Mouse (Mus musculus): ENCODE data around the gene Prkcz. TPM values are rescaled to one million over a fixed set of nuclear protein-coding genes. Genes with fewer than 3 reads are reported as not detected.
"Not testable (repeated sequence)": the region's sequence is repeated elsewhere in the genome, so short reads cannot be mapped to it uniquely, and the experiment has no call there.

Gene Prkcz
- total RNA-seq, 2 experiments from 2014 or later, result 156 to 166 TPM

DNA sequence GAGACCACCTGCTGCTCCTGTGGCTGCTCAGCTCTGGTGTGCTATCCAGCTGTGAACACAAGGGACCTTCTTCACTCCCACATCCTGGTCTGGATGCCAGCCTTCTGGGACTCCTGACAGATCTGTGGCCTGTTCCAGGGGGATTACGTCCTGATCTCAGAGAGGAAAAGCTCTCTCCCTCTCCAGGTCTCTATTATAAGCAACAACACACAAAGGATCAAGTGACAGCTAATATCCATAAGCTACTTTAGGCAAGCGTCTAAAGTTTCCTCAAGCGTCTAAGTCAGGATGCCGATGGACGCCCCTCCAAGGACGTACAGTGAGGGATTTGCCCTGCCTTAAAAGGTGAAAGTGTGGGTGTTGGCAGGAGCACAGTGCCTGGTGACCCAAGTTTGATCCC is 78.9 kb downstream of the Prkcz start:
- DNase-seq, result no peak

DNA sequence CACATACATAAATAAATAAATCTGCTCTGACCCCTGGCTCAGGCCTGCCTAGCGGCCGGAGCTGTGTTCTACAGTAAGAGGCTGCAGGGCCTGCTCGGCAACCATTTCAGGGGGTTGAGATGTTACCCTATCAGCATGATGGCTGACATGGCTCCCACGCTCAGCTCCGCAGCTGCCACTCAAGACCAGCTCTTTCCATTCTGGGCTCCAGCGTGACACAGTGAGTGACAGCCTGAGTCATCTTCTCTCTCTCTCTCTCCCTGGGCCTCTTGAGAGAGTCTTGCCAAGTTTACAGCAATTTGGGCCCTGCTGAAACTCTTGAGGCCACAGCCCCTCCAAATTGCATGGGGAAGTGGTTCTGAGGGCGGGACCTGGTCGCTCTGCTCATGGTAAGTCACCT is 79.5 kb downstream of the Prkcz start:
- DNase-seq, result peak in 1 of 2 experiments; percentile 48

DNA sequence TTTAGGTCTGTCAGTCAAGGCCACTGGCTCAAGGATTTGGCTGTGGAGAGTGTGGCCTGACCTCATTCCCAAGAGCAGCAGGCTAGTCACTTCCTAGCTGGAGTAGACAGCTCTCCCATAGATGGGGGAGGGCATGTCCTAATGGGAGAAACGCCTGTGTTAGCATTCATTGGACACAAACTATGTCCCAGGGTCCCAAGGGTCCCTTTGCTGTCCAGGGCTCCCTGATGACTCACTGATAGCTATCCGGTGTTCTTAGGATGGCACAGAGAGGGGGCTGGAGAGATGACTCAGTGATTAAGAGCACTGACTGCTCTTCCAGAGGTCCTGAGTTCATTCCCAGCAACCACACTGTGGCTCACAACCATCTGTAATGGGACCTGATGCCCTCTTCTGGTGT is 79.9 kb downstream of the Prkcz start:
- no peak for DNase-seq

DNA sequence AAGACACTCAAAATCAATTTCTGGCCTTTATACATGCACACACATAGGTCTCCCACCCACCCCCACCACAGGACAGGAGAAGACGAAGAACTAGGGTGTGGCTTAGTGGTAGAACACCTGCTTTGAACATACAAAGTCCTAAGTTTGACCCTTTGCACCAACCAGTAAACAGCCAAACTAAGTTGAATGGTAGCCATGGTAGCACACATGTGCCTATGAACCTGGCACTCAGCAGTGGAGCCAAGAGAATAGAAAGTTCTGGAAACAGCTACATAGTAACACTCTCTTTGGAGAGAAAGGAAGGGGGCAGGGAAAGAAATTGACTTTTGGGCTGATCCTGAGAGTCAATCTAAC is 80.4 kb downstream of the Prkcz start:
- DNase-seq, result no peak

DNA sequence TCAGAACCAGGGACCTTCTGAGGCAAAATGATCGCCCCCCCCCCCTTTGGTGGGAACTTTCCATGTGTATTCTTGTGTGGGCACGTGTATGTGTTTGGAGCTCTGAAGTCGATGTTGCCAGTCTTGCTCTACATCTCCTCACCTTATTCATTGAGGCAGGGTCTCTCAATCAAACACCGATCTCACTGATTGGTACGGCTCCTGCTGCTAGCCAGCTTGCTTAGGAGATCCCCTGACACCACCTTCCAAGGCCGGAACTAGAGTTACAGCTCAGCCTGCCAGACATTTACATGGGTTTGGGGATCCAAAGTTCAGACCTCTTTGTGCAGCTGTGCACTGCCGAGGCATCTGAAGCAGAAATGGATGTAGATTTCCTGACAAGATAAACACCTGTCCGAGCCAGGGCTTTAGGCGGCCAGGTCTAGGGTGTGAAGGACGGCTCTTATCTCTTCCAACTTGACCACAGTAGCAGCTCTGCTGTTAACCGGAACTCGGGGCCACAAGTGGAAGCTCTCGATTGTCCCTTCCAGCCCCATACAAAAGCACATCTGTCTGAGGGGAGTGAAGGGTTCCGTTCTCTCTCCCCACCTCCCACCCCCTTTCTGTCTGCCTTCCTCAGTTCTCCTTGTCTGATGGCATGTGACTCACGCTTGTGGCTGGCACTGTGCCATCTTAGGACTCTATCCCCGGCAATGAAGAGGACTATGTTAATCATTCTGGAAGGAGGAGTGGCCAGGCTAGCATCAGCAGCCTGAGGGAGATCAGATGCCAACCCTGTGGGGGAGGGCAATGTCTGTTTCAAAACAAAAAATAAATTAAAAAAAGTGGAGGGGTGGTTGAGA is 81.0 kb downstream of the Prkcz start:
- DNase-seq, result no peak

DNA sequence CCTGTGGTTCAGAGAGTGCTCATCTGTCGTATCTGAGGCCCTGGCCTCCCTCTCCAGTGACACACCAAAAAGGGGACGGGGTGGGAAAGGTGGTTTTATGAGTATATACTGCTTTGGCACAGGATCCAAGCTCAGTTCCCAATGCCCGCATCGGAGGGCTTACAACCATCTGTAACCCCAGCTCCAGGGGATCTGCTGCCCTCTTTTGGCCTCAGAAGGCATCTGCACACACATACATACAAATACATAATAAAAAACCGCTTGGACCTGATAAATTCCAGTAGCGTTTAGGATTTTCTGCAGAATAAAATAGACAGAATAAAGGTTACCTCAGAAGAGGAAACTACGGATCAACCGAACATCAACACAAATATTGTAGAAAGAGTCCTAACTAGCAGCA is 82.1 kb downstream of the Prkcz start:
- DNase-seq, result no peak

DNA sequence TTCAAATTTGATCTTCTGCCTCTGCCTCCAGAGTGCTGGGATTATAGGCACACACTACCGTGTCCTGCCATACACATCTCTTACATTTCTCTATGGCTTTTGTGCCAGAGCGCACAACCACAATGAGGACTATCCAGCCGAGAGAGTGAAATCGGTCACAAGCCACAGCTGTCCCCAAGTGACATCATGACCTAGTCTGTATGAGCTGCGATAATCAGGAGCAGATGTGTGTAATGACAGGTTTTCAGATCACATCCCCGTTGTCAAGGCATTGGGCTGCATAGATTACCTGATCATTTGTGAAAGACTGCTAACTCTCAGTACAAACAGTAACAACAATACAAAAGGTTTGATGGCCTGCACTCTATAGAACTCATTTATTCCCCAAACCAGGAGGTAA is 83.2 kb downstream of the Prkcz start:
- no peak for DNase-seq

DNA sequence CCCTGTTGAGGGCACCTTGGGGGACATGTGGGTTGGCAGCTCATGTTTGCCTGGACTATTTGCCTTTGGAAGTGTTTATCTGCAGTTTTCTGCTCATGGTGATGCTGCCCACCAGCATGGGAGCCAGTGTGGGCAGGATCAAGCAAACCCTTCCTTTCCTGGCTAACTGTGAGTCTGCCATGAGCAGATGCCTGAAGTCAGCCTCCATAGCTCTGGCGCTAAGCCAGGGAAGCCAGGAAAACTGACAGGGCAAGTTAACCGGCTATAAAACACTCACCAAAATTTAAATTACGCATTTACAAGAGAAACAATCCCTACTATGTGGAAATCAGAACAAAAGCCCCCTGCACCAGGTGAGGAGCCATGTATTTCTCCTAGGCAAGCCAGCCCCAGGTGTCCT is 86.3 kb downstream of the Prkcz start:
- DNase-seq, result no peak

DNA sequence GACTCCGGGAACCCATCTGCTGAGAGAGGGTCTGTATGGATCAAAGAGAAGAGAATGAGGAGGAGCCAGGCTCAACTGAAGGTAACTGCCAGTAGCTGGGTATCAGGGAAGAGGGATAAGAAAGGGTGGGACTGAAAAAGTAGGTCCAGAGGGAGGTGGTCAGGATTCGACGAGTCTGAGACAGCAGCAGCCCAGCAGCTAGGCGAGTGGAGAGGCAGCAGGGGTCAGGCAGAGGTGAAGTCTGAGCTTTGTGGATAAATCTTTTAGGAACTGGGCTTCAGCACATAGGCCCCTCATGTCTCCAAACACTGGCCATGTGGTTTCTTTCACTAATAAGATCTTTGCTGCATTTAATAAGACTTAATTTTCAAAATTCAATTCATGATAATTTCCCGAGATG is 86.7 kb downstream of the Prkcz start:
- no peak for DNase-seq

DNA sequence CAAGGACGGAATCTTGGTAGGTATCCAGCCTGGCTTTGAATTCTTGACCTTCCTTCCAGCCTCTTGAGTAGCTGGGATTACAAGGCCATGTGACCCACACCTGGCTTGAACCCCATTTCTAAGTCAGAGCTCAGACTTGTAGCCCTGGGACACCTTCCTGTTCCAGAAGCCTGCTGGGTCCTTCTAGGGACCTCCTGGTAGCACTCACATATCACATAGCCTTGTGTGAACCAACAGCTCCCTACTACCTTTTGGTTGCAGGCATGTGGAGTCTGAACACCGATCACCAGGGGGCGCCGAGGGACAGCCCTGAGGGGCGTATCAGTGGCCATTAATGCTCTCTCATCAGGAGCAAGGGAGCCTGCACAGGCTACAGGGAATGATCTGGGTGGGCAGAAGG is 92.8 kb downstream of the Prkcz start:
- peak; percentile 72 to 73 for DNase-seq

DNA sequence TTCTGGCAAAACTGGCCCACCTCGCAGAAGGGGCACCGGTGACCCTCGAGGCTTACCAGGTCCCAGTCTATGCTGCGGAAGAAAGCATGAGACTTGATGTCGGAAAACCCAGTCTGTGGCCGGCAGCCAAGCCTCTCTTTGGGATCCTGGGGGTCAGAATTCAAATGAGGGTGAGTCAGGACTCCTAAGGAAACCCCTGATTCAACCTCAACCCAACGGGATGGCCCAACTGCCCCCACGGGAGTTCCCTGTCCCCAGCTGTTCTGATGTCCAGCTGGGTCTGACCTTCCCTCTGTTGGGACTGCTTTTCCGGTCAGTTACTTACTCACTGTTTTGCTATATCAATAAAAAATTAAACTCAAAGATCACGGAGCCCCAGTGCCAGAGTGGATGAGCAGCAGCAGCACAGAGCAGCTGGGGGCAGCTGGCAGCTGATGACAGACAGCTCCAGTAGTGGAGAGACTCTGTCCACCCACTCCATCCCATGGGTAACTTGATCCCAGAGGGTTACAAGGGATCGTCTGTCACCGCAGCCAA is 93.5 kb downstream of the Prkcz start:
- DNase-seq, result no peak

DNA sequence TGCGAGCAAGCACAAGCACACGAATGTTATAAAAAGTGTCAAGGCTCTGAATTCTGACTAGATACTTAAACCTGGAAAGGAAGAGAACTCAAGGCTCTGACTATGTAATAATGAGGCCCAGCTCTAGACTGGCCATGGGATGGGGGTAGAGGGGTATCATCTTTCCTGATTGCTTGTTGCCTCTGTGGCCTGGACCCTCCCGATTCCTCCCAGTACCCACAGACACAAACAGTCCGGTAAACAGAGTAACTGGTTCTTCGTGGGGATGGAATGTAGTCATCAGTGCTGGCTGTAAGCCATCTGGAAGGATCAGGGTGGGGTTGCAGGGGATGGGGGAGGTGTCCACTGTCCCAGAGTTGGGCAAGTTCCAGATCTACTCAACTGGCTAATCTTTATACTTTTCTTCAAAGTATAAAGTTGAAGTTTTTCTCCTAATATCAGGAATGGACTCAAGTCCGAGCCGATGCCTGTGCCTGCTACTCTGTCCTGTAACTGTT is 94.1 kb downstream of the Prkcz start:
- DNase-seq, result no peak

DNA sequence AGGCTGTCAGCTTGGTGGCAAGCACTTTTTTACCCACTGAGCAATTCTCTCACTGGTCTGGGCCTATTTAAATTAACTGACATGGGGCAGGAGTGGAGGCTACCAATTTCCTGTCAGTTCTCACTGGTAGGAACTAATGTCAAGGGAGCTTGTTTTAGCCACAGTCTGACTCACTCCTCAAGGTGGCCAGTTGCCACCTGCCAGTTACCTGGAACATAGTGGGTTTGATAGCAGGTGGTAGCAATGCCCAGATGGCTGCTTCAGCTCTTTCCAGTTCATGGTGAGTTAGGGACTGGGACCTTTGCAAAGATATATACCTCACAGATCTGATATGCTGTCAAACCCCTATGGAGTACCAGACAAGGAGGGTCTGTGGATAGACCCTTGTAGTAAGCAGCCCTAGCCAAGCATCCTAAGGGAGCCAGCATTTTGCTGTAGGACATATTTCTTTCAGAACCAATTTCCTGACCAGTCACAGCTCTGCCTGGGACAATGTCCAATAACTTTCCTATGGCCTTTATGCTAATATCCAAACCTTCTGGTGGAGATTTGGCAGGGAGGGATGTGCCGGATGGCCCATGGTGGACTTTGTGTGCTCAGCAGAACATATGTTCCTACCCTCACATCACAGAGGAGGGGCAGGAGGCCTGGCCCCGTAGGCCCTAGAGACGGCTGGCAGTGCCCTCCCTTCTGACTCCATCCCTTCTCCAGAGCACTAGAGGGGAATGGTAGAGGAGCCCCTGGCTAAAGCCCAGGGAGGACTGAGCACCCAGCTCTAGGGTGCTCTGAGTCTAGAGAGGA is 96.4 kb downstream of the Prkcz start:
- no peak for DNase-seq

DNA sequence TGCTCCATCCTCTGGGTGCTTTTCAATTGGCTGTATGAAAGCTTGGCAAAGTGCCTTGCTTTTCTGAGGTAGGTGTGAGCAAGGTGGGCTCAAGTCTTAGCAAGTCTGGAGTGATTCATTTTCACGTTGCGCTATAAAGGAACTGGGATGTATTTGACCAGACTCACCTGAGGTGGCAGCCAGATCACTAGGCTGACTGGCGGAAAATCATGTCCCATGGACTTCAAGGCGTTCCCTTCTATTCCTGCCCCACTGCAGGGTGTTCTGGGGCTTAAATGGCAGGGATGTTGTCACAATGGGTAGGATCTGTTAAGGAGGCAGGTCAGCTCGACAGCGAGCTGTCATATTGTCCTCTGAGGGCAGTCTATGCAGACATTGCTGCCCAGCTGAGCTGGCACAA is 108.9 kb downstream of the Prkcz start:
- DNase-seq, result no peak

DNA sequence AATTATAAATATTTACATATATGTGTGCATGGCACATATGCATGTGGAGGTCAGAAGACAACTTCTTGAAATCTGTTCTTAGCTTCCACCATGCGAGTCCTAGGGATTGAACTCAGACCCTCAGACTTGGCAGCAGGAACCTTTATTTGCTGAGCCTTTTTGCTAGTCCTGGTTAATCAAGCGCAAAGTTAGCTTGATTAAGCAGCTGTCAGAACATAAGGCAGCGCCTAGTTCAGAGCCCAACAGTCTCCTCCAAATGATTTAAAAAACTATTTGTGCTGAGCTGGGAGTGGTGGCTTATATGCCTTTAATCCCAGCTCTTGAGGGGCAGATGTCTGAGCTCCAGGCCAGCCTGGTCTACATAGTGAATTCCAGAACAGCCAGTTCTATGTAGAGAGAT is 110.0 kb downstream of the Prkcz start:
- peak; percentile 32 to 52 for DNase-seq

DNA sequence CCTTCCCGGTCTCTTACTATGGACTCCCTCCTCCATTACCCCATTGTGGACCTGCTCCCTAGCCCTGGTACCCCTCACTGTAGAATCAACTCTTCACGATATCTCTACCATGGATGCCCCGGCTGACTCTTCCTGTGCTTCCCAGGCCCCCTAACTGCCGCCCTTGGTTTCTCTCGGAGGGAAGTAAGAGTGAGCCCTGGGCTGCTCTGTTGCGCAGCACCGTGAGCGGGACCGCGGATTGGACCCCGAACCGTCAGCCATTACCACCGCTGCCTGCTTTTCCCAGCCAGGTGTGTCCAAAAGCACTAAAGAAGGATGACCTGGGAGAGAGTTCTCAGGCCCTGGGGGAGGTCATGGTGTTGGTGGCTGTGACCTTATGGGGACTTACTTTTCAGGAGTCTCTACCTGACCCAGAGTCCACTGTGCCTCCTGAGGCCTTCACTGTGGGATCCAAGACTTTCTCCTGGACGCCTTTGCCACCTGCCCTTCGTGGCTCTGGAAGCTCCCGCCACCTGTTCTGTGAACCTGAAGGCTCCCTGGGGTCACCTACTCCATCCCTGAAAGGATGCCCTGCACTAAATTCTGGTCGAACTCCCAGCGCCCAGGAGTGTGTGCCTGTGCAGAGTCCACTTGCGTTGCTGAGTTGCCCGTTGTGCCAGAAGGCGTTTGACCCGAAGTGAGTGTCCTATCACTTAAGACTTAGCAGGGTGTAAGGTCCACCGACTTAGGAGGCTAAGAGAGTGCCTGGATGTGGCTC is 110.6 kb downstream of the Prkcz start:
- peak in 1 of 2 experiments; percentile 33 for DNase-seq

DNA sequence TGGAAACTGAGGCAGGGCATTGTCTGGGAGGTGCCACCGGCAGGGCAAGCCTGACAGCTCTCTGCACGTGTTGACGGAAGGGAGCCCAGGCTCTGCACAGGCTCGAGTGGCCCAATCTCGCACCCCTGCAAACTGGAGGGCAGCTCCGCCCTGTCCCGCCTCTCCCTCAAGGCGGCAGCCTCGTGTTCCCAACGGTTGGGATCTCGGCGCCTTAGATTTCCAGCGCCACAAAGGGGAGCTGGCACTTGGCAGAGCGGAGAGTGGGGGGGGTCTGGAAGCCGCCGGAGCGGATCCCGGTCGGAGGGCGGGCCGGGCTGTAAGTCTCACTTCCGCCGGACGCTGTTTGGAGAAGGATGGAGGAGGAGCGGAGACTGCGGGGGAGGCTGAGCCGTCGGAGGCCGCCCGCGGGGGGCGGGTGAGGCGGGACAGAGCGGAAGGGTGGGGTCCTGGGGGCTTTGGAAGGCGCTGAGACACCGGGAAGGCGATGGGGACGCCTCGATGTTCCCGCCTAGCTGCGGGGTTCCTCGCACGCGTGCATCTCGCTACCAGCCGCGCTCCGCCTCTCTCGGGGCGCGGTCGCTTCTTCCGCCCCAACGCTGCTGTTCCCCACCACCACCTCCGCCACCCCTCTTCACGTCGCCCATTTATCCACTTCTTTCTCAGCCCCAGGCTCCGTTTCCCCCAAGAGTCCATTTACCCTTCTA is 111.4 kb downstream of the Prkcz start, which contains the start of gene Faap20:
Gene Faap20 (plus strand): TSS at position 155 of the 704 bp plus-strand sequence.
- peak; percentile 81 to 84 for DNase-seq

DNA sequence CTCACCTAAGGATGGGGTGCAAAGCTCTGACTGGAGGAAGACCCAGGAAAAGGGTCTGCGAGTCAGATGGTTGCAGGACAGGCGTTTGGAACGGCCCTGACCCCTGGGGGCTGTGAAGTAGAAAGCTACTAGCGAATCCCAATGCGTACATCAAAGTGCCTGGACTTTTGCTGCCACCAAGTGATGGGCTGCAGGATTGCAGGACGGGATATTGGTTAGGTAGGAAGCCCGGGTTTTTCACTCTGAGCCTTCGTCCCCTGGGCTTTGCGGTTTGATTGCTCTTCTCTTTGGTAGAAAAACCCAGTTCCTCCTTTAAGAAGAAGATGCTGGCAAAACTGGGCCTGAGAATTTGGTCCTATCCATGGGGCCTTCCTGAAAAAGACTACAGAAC is 111.9 kb downstream of the Prkcz start:
- DNase-seq, result peak; percentile 88 to 92

DNA sequence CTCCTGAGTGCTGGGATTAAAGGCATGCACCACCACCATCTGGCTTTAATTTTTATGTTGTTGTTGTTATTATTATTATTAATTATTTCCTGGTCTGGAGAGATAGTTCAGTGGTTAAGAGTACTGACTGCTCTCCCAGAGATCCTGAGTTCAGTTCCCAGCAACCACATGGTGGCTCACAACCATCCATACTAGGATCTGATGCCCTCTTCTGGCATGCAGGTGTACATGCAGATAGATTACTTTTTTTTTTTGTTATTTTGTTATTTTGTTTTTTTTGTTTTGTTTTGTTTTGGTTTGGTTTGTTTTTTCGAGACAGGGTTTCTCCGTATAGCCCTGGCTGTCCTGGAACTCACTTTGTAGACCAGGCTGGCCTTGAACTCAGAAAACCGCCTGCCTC is 113.1 kb downstream of the Prkcz start:
- DNase-seq, result not testable (repeated sequence)

DNA sequence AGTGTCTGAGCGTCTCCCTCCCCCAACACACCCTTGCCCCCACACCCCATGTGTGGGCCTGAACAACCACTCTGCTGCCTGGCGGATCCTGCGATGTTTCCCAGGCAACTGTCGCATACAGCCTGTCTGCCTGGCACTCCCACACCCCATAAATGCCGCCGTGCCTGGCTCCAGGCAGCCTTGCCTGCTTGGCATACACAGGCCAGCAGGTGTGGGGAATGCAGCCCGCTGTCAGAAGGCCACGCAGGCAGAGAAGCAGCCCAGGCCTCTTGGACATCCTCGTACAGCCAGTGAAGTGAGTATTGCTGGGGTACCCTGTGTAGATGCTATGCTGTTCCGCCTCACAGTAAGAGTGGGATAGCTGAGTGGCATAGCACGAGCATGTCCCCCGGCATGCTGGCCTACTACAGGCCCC is 114.5 kb downstream of the Prkcz start:
- DNase-seq, result peak; percentile 82 to 84

DNA sequence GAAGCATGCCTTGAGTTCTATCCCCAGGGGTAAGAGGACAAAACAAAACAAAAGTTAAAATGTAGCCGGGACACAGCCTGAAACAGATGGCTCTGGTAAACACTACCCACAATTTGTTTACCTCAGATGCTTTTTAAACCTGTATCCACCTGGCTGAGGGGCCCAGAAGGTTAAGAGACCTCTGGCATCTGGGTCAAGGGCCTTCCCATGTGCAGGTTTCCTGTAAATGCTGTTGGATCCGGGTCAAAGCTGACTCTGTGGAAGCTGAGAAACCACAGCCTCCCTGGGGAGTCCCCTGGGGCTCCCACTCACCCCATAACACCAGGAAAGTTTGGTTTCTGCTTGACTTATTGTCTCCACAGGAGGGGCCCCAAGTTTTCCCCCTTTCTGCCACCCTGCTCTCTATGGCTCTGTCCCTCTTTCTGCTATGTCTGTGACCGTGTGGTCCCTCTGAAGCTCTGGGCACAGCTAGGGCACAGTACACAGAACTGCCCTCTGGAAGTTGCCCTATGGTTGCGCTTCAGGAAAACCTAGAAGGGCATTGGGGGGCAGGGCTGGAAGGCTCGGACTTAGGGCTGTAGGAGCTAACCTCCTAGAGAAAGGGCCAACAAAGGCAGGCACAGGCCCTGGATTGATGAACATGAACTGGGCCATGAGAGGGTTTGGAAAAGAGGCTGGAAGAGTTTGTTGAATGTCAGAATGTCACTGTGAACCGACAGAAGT is 115.2 kb downstream of the Prkcz start:
- DNase-seq, result no peak

Measured in layer of hippocampus, postnatal 36 days (tissue).